Comparison of ENCODE assay signal across 15 mouse cellular contexts in the genomic region with DNA sequence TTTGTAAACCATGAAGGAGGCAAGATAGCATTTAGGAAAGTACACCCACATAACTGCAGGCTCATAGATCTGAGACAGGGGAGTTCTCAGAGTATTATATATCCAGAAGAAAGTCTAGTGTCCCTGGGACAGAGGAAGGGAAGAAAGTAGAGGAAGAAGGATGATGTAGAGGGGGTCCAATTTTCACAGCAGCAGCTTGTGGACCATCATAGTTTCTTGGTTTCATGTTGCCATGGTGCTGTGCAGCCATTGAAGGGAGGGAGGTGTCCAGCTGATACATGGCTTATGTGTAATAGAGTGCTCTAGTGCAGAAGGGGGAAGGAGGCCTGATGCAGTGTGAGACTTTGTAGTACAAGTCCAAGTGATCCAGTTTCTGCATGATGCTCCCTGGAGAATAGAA.
DNase-seq lines count a peak whose midpoint lies in the region; ATAC-seq and TF ChIP-seq lines count a peak whose summit lies in the region.
"Had no signal": no experiment of that assay in that cellular context is flagged by ENCODE, and none has a peak within 500 bp of the region (broad histone marks: within the 10 kb centered on the region; RNA-seq: fewer than 3 reads in every experiment).

No protein-coding gene starts in this region.

- H3K4me2 ChIP-seq in hindbrain, embryonic 15.5 days = no peak overlapping the region
- H3K4me2 ChIP-seq in neural tube, embryonic 13.5 days = no peak overlapping the region
- H3K4me2 ChIP-seq: heart, embryonic 12.5 days; heart, embryonic 15.5 days; intestine, embryonic 15.5 days had no signal

- no peaks in the 10 kb centered on the region for H3K4me1 ChIP-seq in hindbrain, embryonic 15.5 days (replicated peaks)
- 0 out of 2 replicates have a peak, but pooled peaks cover 4% of the 10 kb centered on the region for H3K4me1 ChIP-seq in hindbrain, embryonic 10.5 days (replicated peaks)
- H3K4me1 ChIP-seq in neural tube, embryonic 13.5 days (replicated peaks) = peaks cover 12% of the 10 kb centered on the region
- H3K4me1 ChIP-seq: forebrain, embryonic 10.5 days; heart, embryonic 12.5 days; heart, embryonic 15.5 days; intestine, embryonic 15.5 days had no signal

- no peaks in the 10 kb centered on the region for H3K9me3 ChIP-seq in hindbrain, embryonic 15.5 days
- H3K9me3 ChIP-seq in hindbrain, embryonic 10.5 days = no peaks in the 10 kb centered on the region
- no peaks in the 10 kb centered on the region for H3K9me3 ChIP-seq in neural tube, embryonic 13.5 days
- H3K9me3 ChIP-seq: forebrain, embryonic 10.5 days; heart, embryonic 12.5 days; heart, embryonic 15.5 days; intestine, embryonic 15.5 days had no signal

- DNase-seq in hindbrain, embryonic 10.5 days (ENCODE audit: low spot score) = no peak
- no peak for DNase-seq in layer of hippocampus, adult 2 months (ENCODE audit: low spot score in 2 of 2)
- no peak for DNase-seq in layer of hippocampus, adult 9-10 months (ENCODE audit: low spot score)
- no peak for DNase-seq in neural tube, embryonic 10.5 days (ENCODE audit: extremely low spot score, low spot score)
- DNase-seq: gastrocnemius, postnatal 25 days; heart, adult 18-20 months; heart, postnatal 10 days; heart, postnatal 36 days had no signal

- TF ChIP-seq CTCF in layer of hippocampus, adult 2 months (conservative IDR thresholded peaks at IDR 0.05) = no peak

- H3K4me3 ChIP-seq in hindbrain, embryonic 15.5 days = no peak overlapping the region
- H3K4me3 ChIP-seq in hindbrain, embryonic 10.5 days = no peak overlapping the region
- no peak overlapping the region for H3K4me3 ChIP-seq in layer of hippocampus, adult 2 months
- no peak overlapping the region for H3K4me3 ChIP-seq in neural tube, embryonic 13.5 days
- H3K4me3 ChIP-seq: forebrain, embryonic 10.5 days; heart, embryonic 12.5 days; heart, embryonic 15.5 days; intestine, embryonic 15.5 days had no signal

- H3K9ac ChIP-seq in hindbrain, embryonic 15.5 days = no peak overlapping the region
- no peak overlapping the region for H3K9ac ChIP-seq in neural tube, embryonic 13.5 days
- H3K9ac ChIP-seq: heart, embryonic 12.5 days; heart, embryonic 15.5 days; intestine, embryonic 15.5 days had no signal

- peak; percentile 46; the same call in 1 of the 2 replicates for ATAC-seq in hindbrain, embryonic 15.5 days (ENCODE audit: low FRiP score, low read depth)
- no peak for ATAC-seq in neural tube, embryonic 13.5 days (ENCODE audit: low read depth)
- ATAC-seq: CD4-positive, CD25-positive, alpha-beta regulatory T cell, adult 4 months; intestine, embryonic 15.5 days had no signal

- H3K27ac ChIP-seq in hindbrain, embryonic 15.5 days (replicated peaks) = no peak overlapping the region
- H3K27ac ChIP-seq in hindbrain, embryonic 10.5 days = no peak overlapping the region
- H3K27ac ChIP-seq in layer of hippocampus, adult 2 months = peak overlapping the region; percentile 62; the same call in 1 of the 2 replicates
- peak overlapping the region; percentile 65 for H3K27ac ChIP-seq in neural tube, embryonic 13.5 days (replicated peaks)
- H3K27ac ChIP-seq: forebrain, embryonic 10.5 days; heart, embryonic 15.5 days; intestine, embryonic 15.5 days had no signal

- H3K36me3 ChIP-seq in hindbrain, embryonic 15.5 days = no peaks in the 10 kb centered on the region
- H3K36me3 ChIP-seq in hindbrain, embryonic 10.5 days = no peaks in the 10 kb centered on the region
- H3K36me3 ChIP-seq in neural tube, embryonic 13.5 days = no peaks in the 10 kb centered on the region
- H3K36me3 ChIP-seq: forebrain, embryonic 10.5 days; heart, embryonic 12.5 days; heart, embryonic 15.5 days; intestine, embryonic 15.5 days had no signal

- no peaks in the 10 kb centered on the region for H3K27me3 ChIP-seq in hindbrain, embryonic 15.5 days
- no peaks in the 10 kb centered on the region for H3K27me3 ChIP-seq in hindbrain, embryonic 10.5 days (ENCODE audit: insufficient read depth, poor library complexity, severe bottlenecking)
- H3K27me3 ChIP-seq in neural tube, embryonic 13.5 days = no peaks in the 10 kb centered on the region
- H3K27me3 ChIP-seq: heart, embryonic 12.5 days; heart, embryonic 15.5 days; intestine, embryonic 15.5 days had no signal

Comparison
In these comparisons a context has a peak if more than half of its experiments do, and no peak if none do; other contexts are left out.
1. H3K27ac ChIP-seq: peak in layer of hippocampus, adult 2 months (single experiment) and neural tube, embryonic 13.5 days (single experiment); none in hindbrain, embryonic 15.5 days (single experiment) and hindbrain, embryonic 10.5 days (single experiment).